Comparison of ENCODE assay signal across 15 mouse cellular contexts in genomic region chr15:79289441-79289840, GRCm38 (mm10). TPM values are rescaled to one million over a fixed set of nuclear protein-coding genes. Genes with fewer than 3 reads are reported as not detected.
DNase-seq lines count a peak whose midpoint lies in the region.
"Had no signal": no experiment of that assay in that cellular context is flagged by ENCODE, and none has a peak within 500 bp of the region (broad histone marks: within the 10 kb centered on the region; RNA-seq: fewer than 3 reads in every experiment).

No protein-coding gene starts in this region.

- DNase-seq in heart, adult 11 months, result peak; percentile 70
- DNase-seq in heart, postnatal 25 days (ENCODE audit: low spot score), result no peak
- DNase-seq: adrenal gland, adult 2 months; adrenal gland, adult 8-10 months; adrenal gland, postnatal 10 days; adrenal gland, postnatal 14 days; adrenal gland, postnatal 25 days; adrenal gland, postnatal 36 days; B cell, adult 2 months; cerebellum, adult 11 months; cerebellum, adult 11-12 months; cerebellum, adult 18-20 months; cerebellum, adult 2 months had no signal

- intact Hi-C loops in heart, postnatal 25 days (cut with DNase I), result no loop called here

RNA-seq across cellular contexts. Expression of gene Baiap2l2, which starts 4.1 kb away (rescaled TPM):
- 1 to 10 TPM in 1 of 2 experiments, under 1 TPM in 1; 0.78 to 2.4 TPM for total RNA-seq in heart, postnatal 25 days (2021)
- total RNA-seq: adrenal gland, postnatal 25 days; adrenal gland, postnatal 36 days; G1E had no signal

RNA-seq across cellular contexts. Expression of gene Slc16a8, which starts 34.9 kb away (rescaled TPM):
- under 1 TPM; 0.23 to 0.39 TPM for total RNA-seq in heart, postnatal 25 days (2021)
- total RNA-seq: adrenal gland, adult 18-20 months; adrenal gland, adult 2 months; adrenal gland, adult 8-10 months; adrenal gland, postnatal 14 days; adrenal gland, postnatal 25 days; adrenal gland, postnatal 36 days; G1E had no signal

RNA-seq across cellular contexts. Expression of gene Pla2g6, which starts 38.7 kb away (rescaled TPM):
- 1 to 10 TPM; 9.6 to 9.9 TPM for total RNA-seq in heart, postnatal 25 days (2021)

RNA-seq across cellular contexts. Expression of gene Maff, which starts 57.0 kb away (rescaled TPM):
- total RNA-seq in heart, postnatal 25 days (2021), result 1 to 10 TPM; 8.1 to 8.3 TPM
